Mouse (Mus musculus): ENCODE data around the gene Dcaf6. TPM values are rescaled to one million over a fixed set of nuclear protein-coding genes. Genes with fewer than 3 reads are reported as not detected.

The Dcaf6 gene
- polyA plus RNA-seq, 1 experiment from 2014 or later, result 17.0 TPM

GRCm38 (mm10) chr1:165440788-165441187 is 19.5 kb downstream of the Dcaf6 start:
- no peak overlapping the region for H3K9ac ChIP-seq (ENCODE audit: low read depth, low read length)
- H3K36me3 ChIP-seq (ENCODE audit: control insufficient read depth, insufficient read depth), result no peaks in the 10 kb centered on the region
- no peak overlapping the region for H3K4me2 ChIP-seq (ENCODE audit: low read depth, low read length)
- H3K4me3 ChIP-seq (ENCODE audit: low read depth, low read length), result no peak overlapping the region
- peaks cover 6% of the 10 kb centered on the region for H3K4me1 ChIP-seq (ENCODE audit: control insufficient read depth, low read depth, low read length)
- H3K27me3 ChIP-seq (ENCODE audit: control insufficient read depth, insufficient read depth, low read depth, low read length), result no peaks in the 10 kb centered on the region
- no peak overlapping the region for H3K27ac ChIP-seq (ENCODE audit: low read length)
- WGBS (ENCODE audit: insufficient replicate concordance), result 79% methylated on average over 3 of the region's 3 CpGs
- no peaks in the 10 kb centered on the region for H3K9me3 ChIP-seq (replicated peaks; ENCODE audit: control insufficient read depth, low read length)
- ATAC-seq (ENCODE audit: low read depth), result 0 out of 2 replicates have a peak, but pooled peaks have one; percentile 39

- H3K9me3 ChIP-seq (replicated peaks; ENCODE audit: control insufficient read depth, low read length), result no peaks in the 10 kb centered on the region
- H3K4me3 ChIP-seq (ENCODE audit: low read depth, low read length), result no peak overlapping the region
- no peaks in the 10 kb centered on the region for H3K36me3 ChIP-seq (ENCODE audit: control insufficient read depth, insufficient read depth)
- no peak overlapping the region for H3K27ac ChIP-seq (ENCODE audit: low read length)
- ATAC-seq (ENCODE audit: low read depth), result no peak
- H3K27me3 ChIP-seq (ENCODE audit: control insufficient read depth, insufficient read depth, low read depth, low read length), result no peaks in the 10 kb centered on the region
- no peak overlapping the region for H3K9ac ChIP-seq (ENCODE audit: low read depth, low read length)
- H3K4me2 ChIP-seq (ENCODE audit: low read depth, low read length), result no peak overlapping the region
- 32% methylated on average over 1 of the region's 1 CpGs for WGBS (ENCODE audit: insufficient replicate concordance)
- H3K4me1 ChIP-seq (ENCODE audit: control insufficient read depth, low read depth, low read length), result peaks cover 6% of the 10 kb centered on the region
Measured at GRCm38 (mm10) chr1:165438289-165439021, 21.8 kb downstream of the Dcaf6 start.

- no peaks in the 10 kb centered on the region for H3K9me3 ChIP-seq (replicated peaks; ENCODE audit: control insufficient read depth, low read length)
- H3K4me1 ChIP-seq (ENCODE audit: control insufficient read depth, low read depth, low read length), result no peaks in the 10 kb centered on the region
- H3K36me3 ChIP-seq (ENCODE audit: control insufficient read depth, insufficient read depth), result no peaks in the 10 kb centered on the region
- WGBS (ENCODE audit: insufficient replicate concordance), result 87% methylated on average over 1 of the region's 1 CpGs
- H3K9ac ChIP-seq (ENCODE audit: low read depth, low read length), result no peak overlapping the region
- H3K27ac ChIP-seq (ENCODE audit: low read length), result no peak overlapping the region
- no peak overlapping the region for H3K4me3 ChIP-seq (ENCODE audit: low read depth, low read length)
- no peak for ATAC-seq (ENCODE audit: low read depth)
- no peaks in the 10 kb centered on the region for H3K27me3 ChIP-seq (ENCODE audit: control insufficient read depth, insufficient read depth, low read depth, low read length)
- H3K4me2 ChIP-seq (ENCODE audit: low read depth, low read length), result no peak overlapping the region
Measured at GRCm38 (mm10) chr1:165432883-165433282, 27.4 kb downstream of the Dcaf6 start.

- WGBS (ENCODE audit: insufficient replicate concordance), result 47% methylated on average over 2 of the region's 2 CpGs
- ATAC-seq (ENCODE audit: low read depth), result peak; percentile 97
- Histone ChIP-seq H3K27ac (ENCODE audit: low read length) (no peak overlapping the region; the same call in 1 of the 2 replicates), H3K27me3 (ENCODE audit: control insufficient read depth, insufficient read depth, low read depth, low read length) (no peaks in the 10 kb centered on the region), H3K9me3 (replicated peaks; ENCODE audit: control insufficient read depth, low read length) (no peaks in the 10 kb centered on the region), H3K36me3 (ENCODE audit: control insufficient read depth, insufficient read depth) (no peaks in the 10 kb centered on the region), H3K4me3 (ENCODE audit: low read depth, low read length) (no peak overlapping the region), H3K4me1 (ENCODE audit: control insufficient read depth, low read depth, low read length) (peaks cover 6% of the 10 kb centered on the region), H3K9ac (ENCODE audit: low read depth, low read length) (no peak overlapping the region), H3K4me2 (ENCODE audit: low read depth, low read length) (no peak overlapping the region)
Measured at GRCm38 (mm10) chr1:165426254-165426653, 34.0 kb downstream of the Dcaf6 start.

- WGBS (ENCODE audit: insufficient replicate concordance), result 77% methylated on average over 7 of the region's 7 CpGs
- H3K9ac ChIP-seq (ENCODE audit: low read depth, low read length), result no peak overlapping the region
- H3K27me3 ChIP-seq (ENCODE audit: control insufficient read depth, insufficient read depth, low read depth, low read length), result no peaks in the 10 kb centered on the region
- peak; percentile 54 for ATAC-seq (ENCODE audit: low read depth)
- peaks cover 4% of the 10 kb centered on the region for H3K4me1 ChIP-seq (ENCODE audit: control insufficient read depth, low read depth, low read length)
- H3K4me2 ChIP-seq (ENCODE audit: low read depth, low read length), result no peak overlapping the region
- H3K9me3 ChIP-seq (replicated peaks; ENCODE audit: control insufficient read depth, low read length), result no peaks in the 10 kb centered on the region
- H3K36me3 ChIP-seq (ENCODE audit: control insufficient read depth, insufficient read depth), result no peaks in the 10 kb centered on the region
- H3K27ac ChIP-seq (ENCODE audit: low read length), result 0 out of 2 replicates have a peak overlapping the region, but pooled peaks have one; percentile 1
- no peak overlapping the region for H3K4me3 ChIP-seq (ENCODE audit: low read depth, low read length)
Measured at GRCm38 (mm10) chr1:165421357-165421915, 38.8 kb downstream of the Dcaf6 start.

- Histone ChIP-seq H3K9me3 (replicated peaks; ENCODE audit: control insufficient read depth, low read length) (no peaks in the 10 kb centered on the region), H3K4me1 (ENCODE audit: control insufficient read depth, low read depth, low read length) (peaks cover 18% of the 10 kb centered on the region), H3K4me2 (ENCODE audit: low read depth, low read length) (peak overlapping the region; percentile 35), H3K27ac (ENCODE audit: low read length) (peak overlapping the region; percentile 94), H3K4me3 (ENCODE audit: low read depth, low read length) (no peak overlapping the region), H3K36me3 (ENCODE audit: control insufficient read depth, insufficient read depth) (no peaks in the 10 kb centered on the region), H3K9ac (ENCODE audit: low read depth, low read length) (0 out of 2 replicates have a peak overlapping the region, but pooled peaks have one; percentile 13), H3K27me3 (ENCODE audit: control insufficient read depth, insufficient read depth, low read depth, low read length) (no peaks in the 10 kb centered on the region)
- WGBS (ENCODE audit: insufficient replicate concordance), result 56% methylated on average over 2 of the region's 2 CpGs
- ATAC-seq (ENCODE audit: low read depth), result peak; percentile 72
Measured at GRCm38 (mm10) chr1:165396401-165396805, 63.9 kb downstream of the Dcaf6 start.

- H3K27ac ChIP-seq (ENCODE audit: low read length), result peak overlapping the region; percentile 94
- no peaks in the 10 kb centered on the region for H3K36me3 ChIP-seq (ENCODE audit: control insufficient read depth, insufficient read depth)
- H3K4me2 ChIP-seq (ENCODE audit: low read depth, low read length), result no peak overlapping the region
- no peaks in the 10 kb centered on the region for H3K27me3 ChIP-seq (ENCODE audit: control insufficient read depth, insufficient read depth, low read depth, low read length)
- H3K4me1 ChIP-seq (ENCODE audit: control insufficient read depth, low read depth, low read length), result peaks cover 18% of the 10 kb centered on the region
- H3K9ac ChIP-seq (ENCODE audit: low read depth, low read length), result no peak overlapping the region
- WGBS (ENCODE audit: insufficient replicate concordance), result 26% methylated on average over 4 of the region's 4 CpGs
- no peaks in the 10 kb centered on the region for H3K9me3 ChIP-seq (replicated peaks; ENCODE audit: control insufficient read depth, low read length)
- peak; percentile 97 for ATAC-seq (ENCODE audit: low read depth)
- no peak overlapping the region for H3K4me3 ChIP-seq (ENCODE audit: low read depth, low read length)
Measured at GRCm38 (mm10) chr1:165395940-165396339, 64.3 kb downstream of the Dcaf6 start.

- Histone ChIP-seq H3K9me3 (replicated peaks; ENCODE audit: control insufficient read depth, low read length) (no peaks in the 10 kb centered on the region), H3K4me2 (ENCODE audit: low read depth, low read length) (0 out of 2 replicates have a peak overlapping the region, but pooled peaks have one; percentile 6), H3K4me3 (ENCODE audit: low read depth, low read length) (no peak overlapping the region), H3K4me1 (ENCODE audit: control insufficient read depth, low read depth, low read length) (peaks cover 18% of the 10 kb centered on the region), H3K27ac (ENCODE audit: low read length) (peak overlapping the region; percentile 93), H3K36me3 (ENCODE audit: control insufficient read depth, insufficient read depth) (peaks cover 3% of the 10 kb centered on the region), H3K27me3 (ENCODE audit: control insufficient read depth, insufficient read depth, low read depth, low read length) (no peaks in the 10 kb centered on the region), H3K9ac (ENCODE audit: low read depth, low read length) (peak overlapping the region; percentile 28; the same call in 1 of the 2 replicates)
- ATAC-seq (ENCODE audit: low read depth), result no peak
- WGBS (ENCODE audit: insufficient replicate concordance), result 14% methylated on average over 3 of the region's 3 CpGs
Measured at GRCm38 (mm10) chr1:165394836-165395235, 65.4 kb downstream of the Dcaf6 start.

GRCm38 (mm10) chr1:165393033-165393432 is 67.2 kb downstream of the Dcaf6 start:
- no peak overlapping the region for H3K27ac ChIP-seq (ENCODE audit: low read length)
- no peak overlapping the region for H3K9ac ChIP-seq (ENCODE audit: low read depth, low read length)
- 50% methylated on average over 1 of the region's 1 CpGs for WGBS (ENCODE audit: insufficient replicate concordance)
- no peaks in the 10 kb centered on the region for H3K9me3 ChIP-seq (replicated peaks; ENCODE audit: control insufficient read depth, low read length)
- no peaks in the 10 kb centered on the region for H3K27me3 ChIP-seq (ENCODE audit: control insufficient read depth, insufficient read depth, low read depth, low read length)
- H3K4me1 ChIP-seq (ENCODE audit: control insufficient read depth, low read depth, low read length), result peaks cover 18% of the 10 kb centered on the region
- H3K36me3 ChIP-seq (ENCODE audit: control insufficient read depth, insufficient read depth), result peaks cover 7% of the 10 kb centered on the region
- no peak overlapping the region for H3K4me3 ChIP-seq (ENCODE audit: low read depth, low read length)
- ATAC-seq (ENCODE audit: low read depth), result no peak
- no peak overlapping the region for H3K4me2 ChIP-seq (ENCODE audit: low read depth, low read length)
